Mouse (Mus musculus): Measurements from ENCODE around the gene Zfp865.

DNA sequence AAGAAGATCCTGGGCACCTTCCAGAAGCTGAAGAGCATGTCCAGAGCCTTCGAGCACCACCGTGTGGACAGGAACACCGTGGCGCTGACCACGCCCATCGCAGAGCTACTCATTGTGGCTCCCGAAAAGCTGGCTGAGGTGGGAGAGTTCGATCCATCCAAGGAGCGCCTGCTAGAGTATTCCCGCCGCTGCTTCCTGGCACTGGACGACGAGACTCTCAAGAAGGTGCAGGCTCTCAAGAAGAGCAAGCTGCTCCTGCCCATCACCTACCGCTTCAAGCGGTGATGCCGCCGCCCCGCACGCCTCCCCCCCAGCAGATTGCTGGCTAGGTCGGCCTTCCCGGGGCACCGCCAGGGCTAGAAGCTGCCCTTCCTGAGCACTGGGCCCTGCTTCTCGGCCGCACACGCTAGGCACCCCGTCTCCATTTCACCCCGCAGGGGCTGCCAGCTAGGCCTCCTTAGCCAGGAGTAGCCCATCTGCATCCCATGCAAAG is 40.1 kb downstream of the Zfp865 start:
- no peak for TF ChIP-seq POLR2A (IDR thresholded peaks at IDR 0.05; ENCODE audit: insufficient read length, low read depth)
- no peak for TF ChIP-seq E2F4 (IDR thresholded peaks at IDR 0.05; ENCODE audit: insufficient read depth)
- peak in 1 of 3 experiments; percentile 1 for TF ChIP-seq MYOG (IDR thresholded peaks at IDR 0.05; ENCODE audit: control insufficient read depth in 1 of 3, insufficient read depth in 1 of 3, insufficient read length in 2 of 3, low read depth in 2 of 3)
- no peak for TF ChIP-seq CEBPB (IDR thresholded peaks at IDR 0.05; ENCODE audit: insufficient read depth, poor library complexity, severe bottlenecking)
- no peak for TF ChIP-seq TCF3 (IDR thresholded peaks at IDR 0.05; ENCODE audit: insufficient read length, low read depth)

All from myocyte (in vitro differentiated cells).